Mouse (Mus musculus): ENCODE measurements around the gene Fgd6.

GRCm38 (mm10) chr10:94043908-94044307 is 8.1 kb downstream of the Fgd6 start:
- TF ChIP-seq EP300 (optimal IDR thresholded peaks at IDR 0.05) (no peak), CTCF (IDR thresholded peaks at IDR 0.05; ENCODE audit: low read depth) (no peak)
